Mouse (Mus musculus) activated CD4-positive, CD25-positive, alpha-beta regulatory T cell, adult 4 months (primary cell): ENCODE data around the gene Ppp1r1b. TPM values are rescaled to one million over a fixed set of nuclear protein-coding genes. Genes with fewer than 3 reads are reported as not detected.

Experiments used
- ATAC-seq: one replicate; pipeline ENCODE4 v1.8.0; 2017
- polyA plus RNA-seq, 2 experiments: library from polyadenylated mRNA; unstranded; fragments of 100-300 nt; shearing (Covaris generic); gene quantifications; one replicate each; pipeline ENCODE4 v1.2.1; 2017

Gene Ppp1r1b
- not detected for polyA plus RNA-seq

DNA sequence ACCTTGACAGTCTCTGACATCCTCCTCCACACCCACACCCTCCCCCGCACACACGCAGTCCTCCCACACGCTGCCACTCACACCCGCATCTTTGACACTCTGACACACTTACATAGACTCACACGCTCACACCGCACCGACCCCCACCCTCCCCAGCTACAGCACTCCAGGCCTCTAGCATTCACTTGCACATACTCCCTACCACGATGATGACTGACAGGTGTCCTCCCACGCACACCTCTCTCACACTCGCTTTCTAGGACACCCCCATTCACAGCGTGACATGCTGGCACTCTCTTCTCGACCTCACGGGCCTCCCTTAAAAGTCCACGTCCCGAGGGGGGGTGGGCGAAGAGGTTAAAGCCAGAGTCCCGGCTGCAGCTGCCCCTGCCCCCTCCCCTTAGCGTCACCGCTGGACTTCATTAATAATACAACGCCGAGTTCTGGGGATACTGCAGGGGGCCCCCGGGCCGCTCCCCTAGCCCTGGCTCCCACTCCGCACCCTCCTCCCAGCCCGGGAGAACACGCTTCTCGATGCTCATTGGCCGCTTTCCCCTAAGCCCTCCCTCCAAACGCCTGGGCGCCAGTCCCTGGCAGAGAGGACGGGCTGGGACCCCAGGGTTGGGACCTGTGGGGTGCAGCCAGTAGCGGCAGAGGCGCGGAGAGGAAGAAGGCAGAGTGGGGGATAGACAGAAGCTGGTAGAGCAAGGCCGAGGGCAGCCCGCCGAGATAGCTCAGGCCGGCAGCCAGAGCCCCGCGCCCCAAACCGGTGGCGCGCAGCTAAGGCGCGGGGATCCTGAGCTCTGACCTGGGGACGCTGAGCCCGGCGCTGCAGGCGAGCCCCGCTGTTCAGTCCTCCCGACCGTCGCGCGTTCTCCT is at the start of gene Ppp1r1b:
Ppp1r1b (plus strand) TSS at position 322 of the 879 bp plus-strand sequence.
- peak; percentile 28 for ATAC-seq

DNA sequence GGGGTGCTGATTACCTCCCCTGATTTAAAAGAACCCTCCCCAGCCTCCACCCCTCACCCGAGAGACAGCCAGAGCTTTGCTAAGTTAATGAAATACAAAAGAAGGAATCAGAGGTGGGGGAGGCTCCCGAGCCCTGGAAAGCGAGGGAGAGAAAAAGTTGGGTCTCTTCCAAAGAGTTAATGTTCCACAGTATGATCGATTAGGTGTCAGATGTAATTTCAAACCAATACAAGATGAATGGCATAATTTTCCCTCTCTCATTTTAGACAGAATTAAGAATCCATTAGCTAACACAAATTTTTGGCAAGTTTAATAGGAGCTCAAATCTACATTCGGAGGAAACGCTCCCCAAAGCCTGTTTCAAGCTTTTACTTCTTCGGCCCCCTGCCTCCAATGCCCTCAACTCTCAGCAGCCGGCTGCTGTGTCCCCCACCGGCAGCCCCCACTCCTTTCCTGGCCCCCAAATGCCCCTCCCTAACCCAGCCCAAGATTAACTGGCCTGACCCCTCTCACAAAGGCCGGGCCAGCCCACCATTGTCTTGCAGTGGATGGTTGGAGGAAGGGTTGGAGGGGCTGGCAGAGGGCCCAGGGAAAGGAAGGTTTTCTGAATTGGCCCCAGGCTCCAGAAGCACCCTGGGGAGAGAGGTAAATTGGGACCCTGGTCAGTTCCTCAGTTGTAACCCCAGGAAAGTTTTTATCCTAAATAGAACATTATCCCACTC is 49.6 kb upstream of the Ppp1r1b start:
- ATAC-seq, result no peak

DNA sequence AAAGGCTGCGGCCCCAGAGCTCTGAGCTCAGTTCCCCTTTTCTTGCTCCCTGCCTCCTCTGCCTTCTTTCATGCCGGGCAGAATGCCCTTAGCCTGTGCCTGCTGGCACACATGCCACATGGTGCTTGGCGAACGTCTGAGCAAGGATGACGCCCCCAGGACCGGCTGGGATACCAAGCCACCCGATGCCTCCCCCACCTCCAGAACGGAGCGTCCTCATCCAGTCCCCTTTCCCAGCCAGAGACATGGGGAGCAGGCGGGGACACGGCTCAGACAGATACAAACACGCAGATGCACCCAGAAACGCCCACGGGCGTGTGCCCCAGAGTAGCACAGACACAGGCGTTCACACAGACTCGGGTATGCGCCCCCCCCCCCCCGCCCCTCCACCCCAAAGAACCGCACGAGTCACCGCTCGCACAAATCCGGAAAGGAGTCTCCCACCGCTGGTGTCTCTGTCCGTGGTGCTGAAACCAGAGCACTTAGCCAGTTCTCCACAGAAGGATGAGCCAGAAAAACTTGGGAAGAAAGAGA is 34.3 kb upstream of the Ppp1r1b start:
- ATAC-seq, result no peak

DNA sequence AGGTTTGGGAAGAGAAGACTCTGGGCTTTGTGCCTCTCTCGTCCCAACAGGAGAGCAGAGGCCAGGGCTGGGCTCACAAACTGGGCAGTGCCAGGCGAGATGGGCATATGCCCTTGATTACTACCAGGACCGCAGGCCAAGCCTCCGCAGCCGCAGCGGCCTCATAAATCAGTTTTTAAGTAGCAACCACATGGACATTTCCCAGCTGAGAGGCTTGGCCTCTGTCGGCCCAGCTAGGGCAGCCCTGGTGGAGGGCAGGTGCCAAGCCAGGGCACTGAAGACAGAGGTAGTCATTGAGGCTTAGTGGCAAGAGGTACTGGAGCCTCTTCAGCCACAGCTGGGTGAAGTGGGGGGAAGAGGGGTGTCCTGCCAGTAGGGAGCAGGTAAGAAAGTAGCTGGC is 30.7 kb upstream of the Ppp1r1b start:
- no peak for ATAC-seq

DNA sequence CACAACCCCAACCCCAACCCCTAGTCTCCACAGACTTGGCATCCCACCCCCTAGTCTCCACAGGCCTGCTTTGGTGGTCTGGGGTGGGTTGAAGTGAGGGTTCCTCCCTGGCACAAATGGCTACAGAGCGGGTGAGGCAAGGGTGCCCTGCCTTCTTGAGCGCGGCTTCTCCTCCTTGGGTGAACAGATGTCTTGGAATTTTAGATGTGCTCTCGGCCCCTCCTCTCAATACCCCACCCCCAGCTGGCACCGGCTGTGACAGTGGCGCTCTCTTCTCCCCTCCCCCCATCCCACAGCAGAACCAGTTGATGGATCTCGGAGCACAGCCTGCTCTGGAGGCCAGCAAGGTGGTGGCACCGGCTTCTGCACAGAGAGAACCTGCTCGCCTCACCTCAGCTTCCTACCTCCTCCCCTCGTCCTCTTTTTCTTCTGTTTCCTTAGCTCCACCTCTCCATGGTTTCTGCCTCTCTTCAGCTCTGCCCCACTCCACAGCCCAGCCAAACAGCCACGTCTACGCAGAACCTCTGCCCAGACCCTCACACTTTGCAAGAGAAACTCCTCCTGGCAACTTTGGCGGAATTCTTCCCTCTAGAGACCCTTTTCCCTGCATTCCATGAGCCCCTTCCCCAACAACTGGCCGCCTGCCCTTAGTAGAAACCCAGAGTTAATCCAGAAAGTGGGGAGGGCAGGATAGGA is 29.6 kb upstream of the Ppp1r1b start:
- ATAC-seq, result no peak

DNA sequence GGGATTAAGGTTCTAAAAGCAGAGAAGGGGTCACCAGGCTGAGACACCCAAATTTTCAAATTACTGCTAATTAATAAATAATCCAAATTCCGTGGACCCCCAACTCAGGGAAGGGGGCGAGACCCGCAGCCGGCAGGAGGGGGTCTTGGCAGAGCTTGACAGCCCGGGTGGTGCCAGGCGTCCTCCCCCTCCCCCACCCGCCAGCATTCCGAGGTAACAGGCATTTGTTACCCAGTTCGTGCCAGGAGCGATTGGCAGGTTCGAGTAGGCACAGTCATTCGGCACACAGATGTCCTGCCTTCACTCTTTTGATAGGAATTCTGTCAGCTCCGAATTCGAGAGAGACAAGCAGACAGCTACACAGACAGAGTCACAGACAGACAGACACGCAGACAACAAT is 29.1 kb upstream of the Ppp1r1b start:
- ATAC-seq, result no peak

DNA sequence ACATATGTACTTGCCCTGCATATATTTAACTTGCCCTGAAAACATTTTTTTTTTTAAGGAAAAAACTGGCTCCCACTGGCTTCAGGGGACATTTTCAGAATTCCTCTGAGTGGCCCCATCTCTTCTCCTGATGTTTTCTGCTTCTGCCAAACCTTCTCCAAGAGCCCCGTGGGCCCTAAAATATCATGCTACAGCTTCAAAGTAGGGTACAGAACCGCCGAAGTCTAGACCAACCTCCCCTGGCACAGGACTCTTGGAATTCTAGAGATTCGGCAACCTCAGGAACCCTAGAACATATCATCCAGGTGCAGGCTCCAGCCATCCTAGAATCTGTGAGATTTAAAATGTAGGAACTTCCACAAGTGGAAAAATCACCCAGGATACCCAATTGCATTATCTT is 28.7 kb upstream of the Ppp1r1b start:
- no peak for ATAC-seq

DNA sequence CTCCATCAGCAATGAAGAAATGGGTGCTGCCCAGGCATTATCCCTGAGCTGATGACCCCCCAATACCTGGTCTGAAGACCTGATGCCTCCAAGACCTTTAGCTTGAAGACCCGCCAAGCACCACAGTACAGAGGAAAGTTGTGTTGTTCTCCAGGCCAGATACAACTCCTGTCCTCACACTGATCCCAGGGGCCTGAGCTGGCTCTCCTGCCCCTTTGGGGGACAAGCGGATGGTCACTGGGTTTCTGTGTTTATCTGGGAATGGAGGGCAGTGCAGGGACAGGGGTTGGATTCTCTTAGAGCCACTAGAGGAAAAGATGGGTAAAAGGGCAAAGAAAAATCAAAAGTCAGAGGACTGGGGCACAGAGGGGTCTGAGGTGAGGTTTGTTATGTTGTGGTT is 28.3 kb upstream of the Ppp1r1b start:
- ATAC-seq, result no peak

DNA sequence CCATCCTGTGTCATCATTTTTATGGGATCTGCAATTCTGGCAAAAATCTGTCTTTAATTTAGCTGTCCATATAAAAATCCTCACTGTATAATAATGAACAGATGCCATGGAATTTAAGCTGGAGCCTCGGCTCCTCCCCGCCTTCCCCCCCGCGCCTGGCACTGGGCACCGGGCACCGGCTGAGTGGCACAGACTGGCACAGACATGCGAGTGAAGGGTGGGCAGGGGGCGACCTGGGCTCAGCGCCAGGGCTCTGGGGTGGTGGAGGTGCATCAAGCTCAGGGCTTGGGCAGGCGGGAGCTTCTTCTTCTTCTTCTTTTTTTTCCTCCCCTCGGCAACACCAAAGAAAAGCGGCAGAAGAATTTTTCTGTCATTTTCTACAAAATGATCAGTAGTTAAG is 27.8 kb upstream of the Ppp1r1b start:
- no peak for ATAC-seq

DNA sequence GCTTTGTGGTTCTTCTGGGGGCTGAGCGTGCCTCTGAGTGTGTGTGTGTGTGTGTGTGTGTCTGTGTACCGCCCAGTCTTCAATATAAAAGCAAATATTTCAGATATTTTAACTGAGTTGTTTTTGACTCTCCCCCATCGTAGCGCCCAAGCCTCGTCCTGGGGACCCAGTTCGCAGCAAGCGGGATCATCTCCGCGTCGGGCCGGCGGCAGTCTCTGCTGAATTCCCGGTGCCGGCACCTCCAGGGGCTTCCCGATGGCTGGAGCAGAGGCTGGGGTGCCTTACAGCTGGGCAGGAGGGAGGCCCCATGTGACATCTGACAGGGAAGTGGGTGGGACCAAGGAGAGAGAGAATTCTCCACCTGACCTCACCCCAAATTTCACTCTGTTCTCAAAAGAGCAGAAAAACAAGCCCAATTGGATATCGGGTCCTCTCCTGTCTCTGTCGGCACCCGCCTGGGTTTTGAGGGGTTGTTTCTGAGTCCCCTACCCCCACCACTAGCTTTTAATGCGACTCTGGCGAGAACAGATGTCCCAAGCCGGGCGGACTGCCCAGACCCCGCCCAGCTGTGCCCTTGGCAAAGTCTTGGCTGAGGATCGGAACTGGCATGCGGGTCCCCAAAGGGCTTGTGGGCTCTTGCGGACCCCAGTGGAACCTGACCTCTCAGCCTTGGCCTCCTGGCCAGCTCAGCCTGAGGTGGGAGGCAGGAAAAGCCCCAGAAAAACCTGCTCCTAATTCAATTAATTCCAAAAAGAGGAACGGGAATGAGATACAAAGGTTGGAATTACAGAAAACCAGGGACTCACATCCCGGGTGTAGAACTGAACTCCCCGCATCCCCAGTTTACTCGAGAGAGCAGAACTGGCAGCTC is 27.2 kb upstream of the Ppp1r1b start:
- ATAC-seq, result no peak

DNA sequence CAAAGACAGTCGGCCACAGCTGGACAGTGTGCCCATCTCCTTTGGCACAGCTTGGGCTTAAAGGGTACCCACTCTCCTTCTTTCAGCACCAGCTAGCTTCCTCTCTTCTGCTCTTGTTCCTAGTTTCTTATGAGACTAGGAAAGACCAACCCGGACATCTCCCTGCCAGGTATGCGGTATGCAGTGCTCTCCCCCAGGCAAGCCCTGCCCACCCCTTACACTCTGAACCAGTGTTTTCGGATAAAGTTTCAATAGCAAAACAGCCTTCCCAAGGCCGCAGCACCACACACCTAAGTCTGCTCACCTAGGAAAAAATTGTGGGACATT is 26.6 kb upstream of the Ppp1r1b start:
- no peak for ATAC-seq

DNA sequence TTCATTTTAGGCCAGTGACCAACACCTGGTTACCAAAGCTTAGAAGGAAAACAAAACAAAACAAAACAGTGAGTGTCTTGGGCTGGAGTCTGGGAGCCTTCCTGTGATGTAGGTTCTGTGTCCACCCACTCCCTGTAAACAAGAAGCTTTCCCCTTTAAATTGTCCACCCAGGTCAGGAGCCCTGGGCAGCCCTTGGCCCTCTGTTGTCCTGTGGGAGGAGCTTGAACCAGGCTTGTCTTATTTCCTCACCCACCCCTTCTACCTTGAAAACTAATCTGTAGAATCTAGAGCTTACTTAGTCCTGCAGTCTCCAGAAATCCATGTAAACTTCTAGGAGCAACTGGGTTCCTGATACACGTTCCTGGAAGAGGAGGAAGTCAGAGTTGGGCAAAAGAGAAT is 26.0 kb upstream of the Ppp1r1b start:
- ATAC-seq, result no peak

DNA sequence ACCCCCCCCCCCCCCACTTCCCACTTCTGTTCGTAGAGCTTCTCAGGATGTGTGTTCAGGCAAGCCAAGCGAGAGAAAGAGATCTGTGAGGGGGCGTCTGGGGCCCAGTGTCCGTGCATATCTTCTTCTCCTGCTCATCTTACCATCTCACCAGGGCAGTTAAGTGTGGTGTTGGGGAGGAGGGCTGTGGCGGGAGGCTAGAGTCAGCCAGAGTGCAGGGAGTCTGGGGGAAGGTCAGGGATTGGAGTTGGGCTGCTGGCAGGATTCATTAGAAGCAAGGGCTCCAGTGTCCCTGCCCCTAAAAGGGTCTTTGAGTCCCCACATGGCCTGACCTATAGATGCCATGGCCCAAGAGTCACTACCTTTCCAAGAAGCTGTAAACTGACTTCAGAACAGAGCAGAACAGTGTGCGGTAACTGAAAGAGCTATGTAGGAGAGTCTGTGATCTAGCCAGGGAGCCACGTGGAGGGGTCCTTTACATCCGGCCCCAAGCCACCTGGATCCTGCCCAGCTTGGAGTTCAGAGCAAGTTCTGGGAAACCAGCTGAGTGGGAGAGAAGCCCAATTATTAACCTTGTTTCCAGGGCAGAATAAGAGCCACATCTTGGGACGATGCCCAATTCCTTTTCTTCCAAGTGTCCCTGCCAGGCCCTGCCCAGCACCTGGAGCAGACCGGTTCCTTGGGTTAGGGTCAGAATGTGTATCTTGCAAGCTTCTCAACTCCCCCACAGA is 24.9 kb upstream of the Ppp1r1b start:
- ATAC-seq, result no peak

DNA sequence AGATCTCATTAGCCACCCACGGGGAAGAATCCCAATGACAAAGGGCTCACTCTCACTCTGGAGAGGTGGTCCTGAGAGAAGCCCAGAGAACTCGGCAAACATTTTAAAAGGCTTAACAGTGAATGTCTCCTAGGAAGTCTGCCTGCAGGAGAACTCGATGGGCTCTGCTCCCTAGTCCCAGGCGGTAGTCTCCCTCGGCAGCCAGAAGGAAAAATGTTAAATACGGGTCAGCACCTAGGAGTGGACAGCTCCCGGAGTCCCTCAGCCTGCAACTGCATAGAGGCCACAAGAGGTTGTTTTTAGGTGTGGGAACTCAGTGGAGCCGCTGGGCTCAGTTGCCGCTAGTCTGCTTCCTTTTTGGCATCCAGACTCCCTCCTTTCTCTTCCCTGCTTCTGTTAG is 24.3 kb upstream of the Ppp1r1b start:
- ATAC-seq, result no peak

DNA sequence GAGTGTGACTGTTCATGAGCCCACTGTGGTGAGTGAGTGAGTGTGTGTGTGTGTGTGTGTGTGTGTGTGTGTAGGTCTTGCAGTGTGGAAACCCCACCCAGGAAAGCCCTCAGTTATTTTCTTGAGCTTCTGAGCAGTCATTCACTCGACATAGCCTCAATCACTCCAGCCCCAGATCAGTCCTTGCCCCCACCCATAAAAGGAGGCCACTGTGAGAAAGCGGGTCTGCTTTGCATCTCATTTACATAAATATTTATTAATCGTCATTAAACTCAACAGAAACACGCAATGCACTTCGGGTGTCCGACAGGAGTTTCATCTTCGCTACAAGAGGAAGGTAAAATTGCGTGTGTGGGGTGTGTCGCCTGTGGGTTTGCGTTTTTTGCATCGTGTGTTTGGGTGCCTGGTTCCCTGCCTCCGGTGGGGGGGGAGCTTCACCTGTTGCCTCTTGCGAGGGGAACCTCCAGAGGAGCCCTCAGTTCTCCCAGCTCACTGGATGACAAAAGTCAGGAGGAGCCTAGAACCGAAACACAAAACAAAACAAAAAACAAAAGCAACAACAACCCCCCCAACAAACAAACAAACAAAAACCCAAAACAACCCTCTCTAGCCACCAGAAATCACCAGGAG is 22.9 kb upstream of the Ppp1r1b start:
- ATAC-seq, result no peak

DNA sequence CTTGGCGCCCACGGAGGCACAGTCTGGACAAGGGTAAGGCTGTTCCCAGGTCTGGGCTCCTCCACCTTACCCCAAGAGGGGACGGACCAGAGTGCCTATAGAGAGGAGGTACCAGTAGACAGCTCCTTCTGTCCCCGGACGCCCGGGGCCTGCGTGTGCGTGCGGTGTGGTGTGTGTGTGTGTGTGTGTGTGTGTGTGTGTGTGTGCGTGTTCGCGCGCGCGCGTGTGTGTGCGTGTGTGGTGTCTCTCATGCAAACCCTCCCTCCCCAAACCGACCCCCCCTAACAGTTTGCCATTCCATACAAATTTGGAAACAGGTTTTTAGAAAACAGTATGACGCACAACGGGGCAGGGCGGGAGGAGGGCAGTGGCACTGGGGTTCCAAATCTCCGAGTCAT is 22.4 kb upstream of the Ppp1r1b start:
- no peak for ATAC-seq

DNA sequence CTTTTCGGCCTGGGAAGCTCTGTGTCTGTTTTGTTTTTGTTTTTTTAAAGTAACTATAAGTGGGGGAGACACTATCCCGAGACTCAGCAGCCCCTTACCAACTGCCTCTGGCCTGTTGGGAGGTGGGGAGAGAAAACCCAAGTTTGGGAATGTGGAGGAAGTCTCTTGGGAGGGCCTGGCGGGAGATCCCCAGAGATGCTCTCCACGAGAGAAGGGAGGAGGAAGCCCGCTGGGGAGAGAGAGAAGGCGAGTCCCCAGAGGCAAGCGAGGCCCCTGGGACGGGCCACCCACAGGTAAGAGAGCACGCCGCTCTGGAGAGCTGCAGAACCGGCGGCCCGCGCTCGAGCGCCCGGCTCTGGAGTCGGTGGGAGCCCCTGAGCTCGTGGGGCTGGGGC is 21.5 kb upstream of the Ppp1r1b start:
- no peak for ATAC-seq

DNA sequence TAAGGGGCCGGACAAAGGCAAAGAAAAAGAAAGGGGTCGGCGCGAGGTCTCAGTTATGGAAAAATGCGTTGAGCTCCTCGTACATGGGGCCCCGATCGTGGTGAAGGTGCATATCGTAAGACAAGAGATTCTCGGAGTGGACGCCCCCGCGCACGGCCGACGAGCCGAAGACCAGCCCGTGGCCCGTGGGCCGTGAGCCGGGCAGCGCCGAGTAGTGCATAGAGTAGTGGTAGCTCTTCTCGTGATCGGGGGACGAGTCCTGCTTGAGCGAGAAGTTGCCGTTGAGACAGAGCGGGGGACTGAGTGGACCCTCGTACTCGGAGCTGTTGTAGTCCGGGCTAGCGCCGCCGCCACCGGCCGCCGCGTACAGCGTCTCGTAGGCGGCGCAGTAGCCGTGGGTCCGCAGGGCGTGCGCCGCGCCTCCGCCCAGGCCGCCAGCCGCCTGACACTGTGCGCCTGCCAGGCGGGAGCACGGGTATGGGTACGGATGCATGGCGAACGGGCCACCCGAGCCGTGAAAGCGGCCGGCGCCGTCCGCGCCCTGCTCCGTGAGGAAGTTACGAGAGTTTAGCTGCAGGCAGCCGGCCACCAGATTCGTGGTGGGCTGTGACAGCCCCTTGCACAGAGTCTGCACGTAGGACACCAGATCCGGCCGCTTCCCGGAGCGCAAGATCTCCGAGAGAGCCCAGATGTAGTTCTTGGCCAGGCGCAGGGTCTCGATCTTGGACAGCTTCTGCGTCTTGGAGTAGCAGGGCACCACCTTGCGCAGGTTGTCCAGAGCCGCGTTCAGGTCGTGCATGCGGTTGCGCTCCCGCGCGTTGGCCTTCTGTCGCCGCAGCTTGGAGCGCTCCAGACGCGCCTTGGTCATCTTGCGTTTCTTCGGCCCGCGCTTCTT is 20.8 kb upstream of the Ppp1r1b start:
- no peak for ATAC-seq

DNA sequence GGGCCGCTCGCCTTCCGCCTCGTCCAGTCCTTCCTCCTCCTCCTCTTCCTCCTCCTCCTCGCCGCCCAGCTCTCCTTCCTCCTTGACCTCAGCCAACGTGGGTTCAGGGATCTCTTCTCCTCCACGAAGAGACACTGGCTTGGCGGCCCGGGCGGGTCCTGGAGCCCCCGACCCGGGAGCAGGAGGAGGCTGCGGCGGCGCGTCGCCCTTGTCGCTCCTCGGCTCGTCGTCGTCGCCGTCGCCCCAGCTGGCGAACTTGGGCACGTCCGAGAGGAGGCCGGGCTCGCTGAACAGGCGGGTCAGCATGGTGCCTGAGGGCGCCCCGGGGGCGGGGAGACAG is 20.2 kb upstream of the Ppp1r1b start:
- no peak for ATAC-seq

DNA sequence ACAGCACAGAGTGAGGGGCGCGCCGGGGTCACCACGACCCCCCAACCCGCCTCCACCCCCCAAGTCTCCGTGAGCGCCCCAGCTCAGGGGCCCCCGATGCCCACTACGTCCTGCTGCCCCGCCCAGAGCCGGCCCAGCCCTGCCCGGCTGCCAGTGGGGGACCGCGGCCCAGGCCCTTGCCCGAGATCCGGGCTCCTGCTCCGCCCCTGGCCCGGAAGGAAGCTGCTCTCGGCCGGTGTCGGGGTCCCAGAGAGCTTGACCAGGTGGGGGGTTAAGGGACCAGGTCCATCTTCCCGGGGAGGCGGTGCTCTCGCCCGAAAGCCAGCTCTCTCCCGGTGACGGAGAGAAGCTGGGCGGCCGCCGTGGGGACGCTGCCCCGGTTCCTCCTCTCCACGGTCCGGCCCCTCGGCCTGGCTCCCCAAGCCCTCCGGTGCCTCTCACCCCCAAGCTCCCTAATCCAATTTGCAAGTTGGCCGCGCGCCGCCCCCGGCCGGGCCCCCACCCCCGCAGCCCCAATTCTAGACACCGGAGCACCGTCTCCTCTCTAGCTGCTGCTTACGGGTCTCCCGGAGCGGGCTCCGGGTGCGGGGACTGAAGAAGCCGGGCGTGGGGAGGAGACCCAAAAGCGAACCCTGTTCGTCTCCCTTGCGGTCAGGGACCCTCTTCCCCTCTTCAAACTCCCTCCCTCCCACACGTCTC is 19.7 kb upstream of the Ppp1r1b start:
- no peak for ATAC-seq
